ENCODE assay signal across 8 mouse cellular contexts in genomic region chr15:81480977-81481379, GRCm38 (mm10). TPM values are rescaled to one million over a fixed set of nuclear protein-coding genes. Genes with fewer than 3 reads are reported as not detected.
DNase-seq lines count a peak whose midpoint lies in the region; ATAC-seq and TF ChIP-seq lines count a peak whose summit lies in the region.

No protein-coding gene starts in this region.

- peak overlapping the region; percentile 53 for H3K4me2 ChIP-seq in forebrain, embryonic 13.5 days
- H3K4me2 ChIP-seq in liver, embryonic 14.5 days (ENCODE audit: low read depth): peak overlapping the region; percentile 73

- TF ChIP-seq CTCF in layer of hippocampus, adult 2 months (conservative IDR thresholded peaks at IDR 0.05): no peak
- no peak for TF ChIP-seq CTCF in liver, embryonic 14.5 days (IDR thresholded peaks at IDR 0.05; ENCODE audit: low read depth)

- WGBS in forebrain, embryonic 13.5 days: 18% methylated on average over 13 of the region's 13 CpGs
- 12% methylated on average over 13 of the region's 13 CpGs for WGBS in liver, embryonic 14.5 days (ENCODE audit: insufficient replicate concordance)

- ATAC-seq in forebrain, embryonic 13.5 days: no peak
- peak; percentile 94 for ATAC-seq in inflammation-experienced regulatory T-cells, adult 6 months
- ATAC-seq in liver, embryonic 14.5 days (ENCODE audit: insufficient read depth): peak; percentile 76

- H3K4me1 ChIP-seq in forebrain, embryonic 13.5 days: peaks cover 4% of the 10 kb centered on the region
- H3K4me1 ChIP-seq in liver, embryonic 14.5 days (replicated peaks; ENCODE audit: control insufficient read depth in 2 of 2, insufficient read depth in 2 of 2, low read length in 1 of 2): peaks cover 0 to 10% of the 10 kb centered on the region in 2 experiments; a peak in 3 of 4 replicates

- no peak for TF ChIP-seq EP300 in liver, embryonic 14.5 days (IDR thresholded peaks at IDR 0.05; ENCODE audit: low read depth)

- H3K27ac ChIP-seq in layer of hippocampus, adult 2 months: no peak overlapping the region
- H3K27ac ChIP-seq in forebrain, embryonic 13.5 days: no peak overlapping the region
- H3K27ac ChIP-seq in liver, embryonic 14.5 days: no peak overlapping the region

- no peaks in the 10 kb centered on the region for H3K9me3 ChIP-seq in forebrain, embryonic 13.5 days (replicated peaks)
- no peaks in the 10 kb centered on the region for H3K9me3 ChIP-seq in liver, embryonic 14.5 days (ENCODE audit: control insufficient read depth, low read length)

- peak overlapping the region; percentile 51 for H3K4me3 ChIP-seq in layer of hippocampus, adult 2 months
- peak overlapping the region; percentile 21; the same call in 1 of the 2 replicates for H3K4me3 ChIP-seq in forebrain, embryonic 13.5 days
- H3K4me3 ChIP-seq in liver, embryonic 14.5 days (ENCODE audit: insufficient read depth in 1 of 2, low read depth in 2 of 2, low read length in 2 of 2): peak overlapping the region; percentile 40 to 68

- no peak for DNase-seq in layer of hippocampus, adult 2 months (ENCODE audit: low spot score in 2 of 2)
- no peak for DNase-seq in layer of hippocampus, adult 9-10 months (ENCODE audit: low spot score)
- peak; percentile 54 for DNase-seq in cerebellum, adult 11 months
- DNase-seq in liver, embryonic 14.5 days (ENCODE audit: low read depth in 3 of 3, low spot score in 3 of 3): peak; percentile 65 to 79 (median 67)
- DNase-seq in natural killer cell, adult 2 months (ENCODE audit: low spot score in 2 of 2): peak; percentile 68 to 82
- peak; percentile 36 for DNase-seq in thymus, postnatal 25 days

- no peaks in the 10 kb centered on the region for H3K36me3 ChIP-seq in forebrain, embryonic 13.5 days (ENCODE audit: poor library complexity, severe bottlenecking)
- H3K36me3 ChIP-seq in liver, embryonic 14.5 days (replicated peaks; ENCODE audit: control insufficient read depth, insufficient read depth, low read depth): no peaks in the 10 kb centered on the region

- no peak overlapping the region for H3K9ac ChIP-seq in forebrain, embryonic 13.5 days
- H3K9ac ChIP-seq in liver, embryonic 14.5 days (replicated peaks): peak overlapping the region; percentile 10

- no peaks in the 10 kb centered on the region for H3K27me3 ChIP-seq in forebrain, embryonic 13.5 days
- H3K27me3 ChIP-seq in liver, embryonic 14.5 days (ENCODE audit: control insufficient read depth, insufficient read depth, low read length): no peaks in the 10 kb centered on the region

RNA-seq across cellular contexts. Expression of gene Rbx1, which starts 14.9 kb away (rescaled TPM):
- 100 to 1,000 TPM; 124 to 137 TPM for total RNA-seq in layer of hippocampus, adult 2 months (2021)
- 581 and 625 TPM in 2 replicates for polyA plus RNA-seq in forebrain, embryonic 13.5 days (2015; fragmentation: Nextera tagmentation; extraction: Ambion mirVana)
- polyA plus RNA-seq in inflammation-experienced regulatory T-cells, adult 6 months (2017; shearing (Covaris generic)): 100 to 1,000 TPM; 313 to 388 (median 382) TPM
- polyA plus RNA-seq in liver, embryonic 14.5 days (2012; rRNA removed): 44.1 and 81.7 TPM in 2 replicates
- polyA plus RNA-seq in liver, embryonic 14.5 days (2014; fragmentation: Nextera tagmentation; extraction: Ambion mirVana): 293 and 298 TPM in 2 replicates

Comparison
In these comparisons a context has a peak if more than half of its experiments do, and no peak if none do; other contexts are left out.
1. DNase-seq: peak in cerebellum, adult 11 months (single experiment), liver, embryonic 14.5 days (3 of 3), natural killer cell, adult 2 months (2 of 2) and thymus, postnatal 25 days (single experiment); none in layer of hippocampus, adult 2 months (0 of 2) and layer of hippocampus, adult 9-10 months (single experiment).
2. Peak in every context shown above with its lines, with median percentiles within 50 percentile points of each other: H3K4me3 ChIP-seq.